Mouse (Mus musculus): ENCODE measurements around the gene Sox4.

The Sox4 gene

DNA sequence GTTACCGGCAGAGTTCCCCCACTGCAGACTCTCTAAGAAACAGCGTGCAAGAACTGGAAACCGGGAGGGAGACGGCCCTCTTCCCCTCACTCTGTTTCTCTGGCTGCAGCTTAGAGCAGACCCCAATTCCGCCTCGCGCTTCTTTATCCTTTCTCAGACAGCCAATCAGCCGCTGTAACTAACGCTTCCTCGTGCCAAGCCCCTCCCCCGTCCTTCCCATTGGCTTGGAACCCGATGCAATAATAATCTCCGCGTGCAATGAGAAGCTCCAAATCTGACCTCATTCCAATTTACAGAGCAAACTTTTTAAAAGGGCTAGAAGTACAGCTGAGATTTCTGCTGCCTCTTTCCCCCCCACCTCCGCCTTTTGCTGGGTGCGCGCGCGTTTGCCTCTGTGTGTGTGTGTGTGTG, at the start of gene Sox4:
Sox4 (minus strand) TSS at position 133 of the 411 bp plus-strand sequence.
- DNase-seq (ENCODE audit: low spot score): peak; percentile 98

DNA sequence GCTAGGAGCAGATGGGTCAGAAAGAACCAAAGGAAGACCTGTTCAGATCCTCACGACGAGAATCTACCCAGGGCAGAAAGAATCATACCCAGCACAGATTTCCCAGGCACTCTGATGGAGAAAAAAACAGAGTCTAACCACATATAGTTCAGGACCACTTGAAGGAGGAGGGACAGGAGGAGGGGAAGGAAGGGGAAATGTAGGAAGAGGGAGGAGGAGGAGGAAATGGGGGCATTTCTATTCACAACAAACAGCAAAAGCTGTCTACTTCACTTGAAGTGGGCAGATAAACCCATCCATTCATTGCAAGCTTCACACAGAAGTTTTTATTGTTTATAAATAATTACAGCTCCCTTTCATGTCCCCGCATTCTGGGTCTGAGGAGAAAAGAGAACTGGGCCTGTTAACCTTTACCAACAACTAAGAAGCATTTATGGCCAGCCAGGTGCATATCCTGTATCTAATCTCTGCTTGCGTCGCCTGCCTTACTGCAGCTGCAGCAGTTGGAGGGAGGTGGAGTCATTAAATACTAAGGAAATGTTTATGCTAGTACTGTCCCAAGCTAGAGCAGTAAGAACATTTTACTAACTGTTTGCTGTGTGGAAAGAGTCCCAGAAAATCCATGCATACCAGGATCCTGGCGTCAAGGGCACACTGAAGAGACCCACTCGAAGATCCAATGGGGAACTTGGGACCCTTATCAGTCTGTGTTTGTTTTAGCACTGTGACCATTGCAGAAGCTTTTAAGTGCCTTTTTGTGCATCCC, 38.6 kb upstream of the Sox4 start:
- DNase-seq (ENCODE audit: low spot score): no peak

DNA sequence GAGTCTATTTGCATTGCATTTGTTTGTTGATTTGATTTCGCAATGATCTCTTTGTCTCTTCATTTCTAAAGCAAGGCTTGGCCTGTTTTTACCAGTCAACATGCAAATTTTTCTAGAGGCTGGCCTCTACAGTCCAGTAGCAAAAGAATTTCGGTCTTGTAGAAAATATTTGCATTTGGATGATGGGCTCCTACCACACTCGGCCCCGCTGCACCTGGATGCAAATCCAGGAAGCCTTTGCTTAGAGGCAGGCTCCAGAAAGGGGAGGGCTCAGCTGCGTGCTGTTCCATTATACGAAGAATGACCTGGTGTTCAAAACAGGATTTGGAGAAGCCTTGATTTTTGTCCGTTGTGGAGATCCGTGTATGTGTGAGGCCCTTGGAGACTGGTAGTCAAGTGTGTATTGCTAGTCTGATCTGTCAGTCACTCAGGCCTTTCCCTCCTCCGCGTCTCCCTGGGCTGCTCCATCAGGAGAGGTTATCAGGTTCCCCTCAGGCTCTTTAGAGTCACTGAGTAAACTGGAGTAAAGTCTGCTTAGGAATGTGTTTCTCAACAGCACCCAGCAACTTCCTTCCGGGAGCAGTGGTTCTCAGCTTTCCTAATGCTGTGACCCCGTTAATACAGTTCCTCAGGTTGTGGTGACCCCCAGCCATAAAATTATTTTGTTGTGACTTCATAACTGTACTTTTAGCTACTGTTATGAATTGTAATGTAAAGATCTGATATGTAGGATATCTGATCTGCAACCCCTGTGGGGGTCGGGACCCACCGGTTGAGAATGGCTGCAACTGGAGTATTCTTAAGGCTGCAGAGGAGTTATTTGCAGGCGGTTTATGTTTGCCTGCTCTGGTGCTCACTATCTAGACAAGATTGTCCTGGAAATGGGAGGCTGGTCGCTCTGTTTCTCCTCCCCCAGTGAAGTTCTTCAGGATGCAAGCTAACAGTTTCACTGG, 35.5 kb upstream of the Sox4 start:
- DNase-seq (ENCODE audit: low spot score): peak; percentile 33

- no peak for DNase-seq (ENCODE audit: low spot score)
Measured at GRCm38 (mm10) chr13:28980681-28981080, 27.2 kb upstream of the Sox4 start.

- no peak for DNase-seq (ENCODE audit: low spot score)
Measured at GRCm38 (mm10) chr13:28975011-28975410, 21.5 kb upstream of the Sox4 start.

DNA sequence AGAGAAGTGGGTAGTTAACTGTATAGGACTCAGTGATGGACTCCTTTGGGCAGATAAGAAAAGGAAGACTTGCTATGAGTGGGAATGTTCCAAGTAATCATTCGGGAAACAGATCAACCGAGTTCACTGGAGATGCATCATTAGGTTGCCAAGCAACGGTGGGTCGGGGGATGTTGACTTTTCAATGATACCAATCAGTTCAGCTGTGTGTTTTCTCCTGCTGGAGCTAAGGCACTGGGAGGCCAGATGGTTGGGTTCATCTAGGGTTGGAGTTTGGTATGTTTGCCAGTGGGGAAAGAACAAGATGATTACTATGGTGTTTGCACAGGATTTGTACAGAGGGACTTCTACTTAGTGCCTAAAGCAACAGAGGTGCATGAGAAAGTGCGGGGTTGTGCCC, 21.1 kb upstream of the Sox4 start:
- DNase-seq (ENCODE audit: low spot score): peak; percentile 37

- DNase-seq (ENCODE audit: low spot score): no peak
Measured at GRCm38 (mm10) chr13:28960916-28961315, 7.4 kb upstream of the Sox4 start.

- peak; percentile 88 for DNase-seq (ENCODE audit: low spot score)
Measured at GRCm38 (mm10) chr13:28959458-28959978, 6.0 kb upstream of the Sox4 start.

DNA sequence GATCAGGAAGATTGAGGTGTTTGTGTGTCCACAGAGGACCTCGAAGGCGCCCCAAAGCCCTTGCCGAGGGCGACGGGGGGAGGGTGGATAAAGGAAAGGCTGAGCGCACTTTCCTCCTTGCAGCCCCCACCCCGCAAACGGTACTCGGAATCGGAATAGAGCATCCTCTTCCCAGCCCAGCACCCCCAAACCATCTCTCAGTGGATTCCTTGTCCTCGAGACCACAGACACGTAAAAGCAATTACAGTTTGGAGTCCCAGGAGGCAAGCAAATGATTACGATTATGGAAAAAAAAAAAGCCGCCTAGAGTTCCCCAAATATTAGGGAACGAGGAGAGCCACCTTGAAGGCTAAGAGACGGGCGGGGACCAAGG, 5.5 kb upstream of the Sox4 start:
- no peak for DNase-seq (ENCODE audit: low spot score)

GRCm38 (mm10) chr13:28958211-28959067, 4.9 kb upstream of the Sox4 start:
- DNase-seq (ENCODE audit: low spot score): peak; percentile 86

DNA sequence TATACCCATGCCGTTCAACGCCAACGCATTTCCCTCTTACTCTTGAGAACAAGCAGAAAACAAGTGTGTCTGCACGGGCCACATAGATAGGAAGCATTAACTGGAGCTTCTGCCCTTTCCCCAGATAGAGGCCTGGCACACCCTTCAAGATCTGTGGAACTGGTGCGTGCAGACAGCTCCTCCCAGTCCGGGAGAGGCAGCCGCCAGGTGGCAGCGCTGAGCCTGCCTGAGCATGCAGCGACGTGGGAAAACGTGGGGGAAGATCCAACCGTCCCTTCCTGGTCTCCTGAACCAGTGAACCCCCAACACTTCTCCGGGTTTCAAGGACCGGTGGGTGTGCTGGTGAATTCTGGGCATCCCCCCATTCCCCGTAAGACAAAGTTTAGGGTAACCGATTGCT, 4.3 kb upstream of the Sox4 start:
- peak; percentile 98 for DNase-seq (ENCODE audit: low spot score)

DNA sequence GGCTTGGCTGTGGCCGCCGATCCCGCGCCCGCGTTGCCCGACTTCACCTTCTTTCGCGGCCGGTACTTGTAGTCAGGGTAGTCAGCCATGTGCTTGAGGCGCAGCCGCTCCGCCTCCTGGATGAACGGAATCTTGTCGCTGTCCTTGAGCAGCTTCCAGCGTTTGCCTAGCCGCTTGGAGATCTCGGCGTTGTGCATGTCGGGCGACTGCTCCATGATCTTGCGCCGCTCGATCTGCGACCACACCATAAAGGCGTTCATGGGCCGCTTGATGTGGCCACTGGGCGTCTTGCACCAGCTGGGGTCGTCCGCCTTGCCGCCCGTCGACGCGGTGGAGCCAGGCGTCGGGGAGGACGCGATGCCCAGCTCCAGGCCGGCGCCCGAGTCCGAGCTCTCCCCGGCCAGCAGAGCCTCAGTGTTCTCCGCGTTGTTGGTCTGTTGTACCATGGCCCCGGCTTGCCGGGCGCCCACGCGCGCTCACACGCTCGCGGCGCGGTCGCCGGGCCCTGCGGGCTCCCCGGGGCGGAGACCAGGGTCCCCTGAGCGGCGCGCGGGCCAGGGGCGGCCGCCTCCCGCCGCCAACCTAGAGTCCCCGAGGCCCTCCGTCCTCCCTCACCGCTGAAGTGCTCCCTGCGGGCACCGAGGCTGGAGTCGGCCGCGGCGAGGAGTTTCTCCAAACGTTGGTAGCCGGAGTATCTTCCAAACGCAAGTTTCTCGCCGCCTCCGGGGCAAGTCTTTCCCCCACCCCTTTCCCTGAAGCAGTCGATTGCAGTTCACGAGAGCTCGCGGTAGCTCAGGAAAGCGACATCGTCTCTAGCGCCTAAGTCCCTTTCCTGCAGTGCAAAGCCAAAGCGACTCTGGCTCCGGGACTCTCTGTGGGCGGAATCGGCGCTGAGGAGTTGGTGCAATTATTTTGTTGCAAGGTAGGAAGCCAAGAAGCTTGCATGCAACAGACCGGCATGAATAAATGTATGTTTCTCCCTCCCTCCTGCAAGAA, 639 bp downstream of the Sox4 start:
- peak; percentile 82 for DNase-seq (ENCODE audit: low spot score)

- DNase-seq (ENCODE audit: low spot score): peak; percentile 35
Measured at GRCm38 (mm10) chr13:28951691-28952575, 1.6 kb downstream of the Sox4 start.

GRCm38 (mm10) chr13:28950623-28951491, 2.7 kb downstream of the Sox4 start:
- peak; percentile 76 for DNase-seq (ENCODE audit: low spot score)

DNA sequence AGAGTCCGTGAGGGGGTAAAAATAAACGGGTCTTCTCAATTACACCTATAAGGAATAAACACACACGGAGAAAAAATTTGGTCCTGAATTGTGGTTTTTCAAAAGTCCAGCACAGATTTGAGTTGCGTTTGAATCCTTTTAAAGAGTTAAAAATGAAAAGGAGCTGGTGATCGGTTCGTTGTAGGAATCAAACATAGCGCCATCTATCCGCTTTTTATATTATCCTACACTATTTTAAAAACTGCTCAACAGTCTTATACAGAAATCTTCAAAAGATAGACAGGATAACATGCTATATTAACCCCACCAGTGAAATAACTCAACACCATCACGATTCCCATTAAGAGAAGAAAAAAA, 3.3 kb downstream of the Sox4 start:
- no peak for DNase-seq (ENCODE audit: low spot score)

DNA sequence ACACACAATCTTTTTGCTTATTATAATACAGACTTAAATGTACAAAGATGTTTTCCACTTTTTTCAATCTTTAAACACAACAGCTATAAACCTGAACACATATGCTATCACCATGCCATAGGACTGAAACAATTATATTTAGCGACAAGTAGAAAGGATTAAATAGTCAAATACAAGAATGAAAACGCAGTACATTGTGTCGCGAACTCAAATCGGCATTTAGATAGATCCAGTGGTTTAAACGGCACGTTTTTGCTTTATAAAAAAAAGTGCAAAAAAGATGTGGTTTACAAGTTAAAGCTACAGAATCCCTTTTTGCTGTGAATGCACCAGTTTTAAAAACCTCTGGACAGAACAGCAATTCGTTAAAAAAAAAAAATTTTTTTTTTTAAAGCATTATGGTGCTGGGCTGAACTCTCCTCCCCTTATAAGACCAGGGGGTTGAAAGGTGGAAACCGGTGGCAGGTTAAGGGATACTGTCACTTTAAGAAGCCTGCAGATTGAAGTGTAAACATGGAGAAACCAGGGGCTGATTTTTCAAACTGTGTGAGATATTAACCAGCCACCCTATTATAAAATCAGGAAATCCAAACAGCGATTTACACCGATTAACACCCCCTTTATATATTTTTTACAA, 4.1 kb downstream of the Sox4 start:
- peak; percentile 40 for DNase-seq (ENCODE audit: low spot score)

DNA sequence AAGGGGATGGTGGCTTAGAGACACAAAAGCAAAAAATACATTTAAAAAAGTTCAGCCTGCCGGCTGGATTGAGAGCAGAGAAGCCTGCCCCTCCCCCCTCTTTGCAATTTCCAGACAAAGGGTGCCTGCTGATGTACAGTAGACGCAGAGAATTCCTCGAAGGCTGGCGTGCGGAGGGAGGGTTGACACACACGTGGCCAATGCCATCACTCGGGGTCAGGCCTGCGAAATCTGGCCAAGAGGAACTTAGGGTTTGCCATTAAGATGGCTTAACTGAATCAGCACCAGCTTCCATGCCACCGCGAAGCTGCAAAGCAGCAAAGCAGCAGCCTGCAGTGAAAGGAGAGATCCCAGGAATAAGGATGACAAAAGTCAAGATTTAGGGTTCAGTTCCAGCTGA, 5.0 kb downstream of the Sox4 start:
- peak; percentile 78 for DNase-seq (ENCODE audit: low spot score)
